Mouse (Mus musculus) thymus, postnatal 4 days (tissue): ENCODE results near the gene Gm7544.
"Not testable (repeated sequence)": the region's sequence is repeated elsewhere in the genome, so short reads cannot be mapped to it uniquely, and the experiment has no call there.

Experiments used
- DNase-seq: peaks from one replicate; pipeline ENCODE4 v3.0.0; 2021

Gene Gm7544

DNA sequence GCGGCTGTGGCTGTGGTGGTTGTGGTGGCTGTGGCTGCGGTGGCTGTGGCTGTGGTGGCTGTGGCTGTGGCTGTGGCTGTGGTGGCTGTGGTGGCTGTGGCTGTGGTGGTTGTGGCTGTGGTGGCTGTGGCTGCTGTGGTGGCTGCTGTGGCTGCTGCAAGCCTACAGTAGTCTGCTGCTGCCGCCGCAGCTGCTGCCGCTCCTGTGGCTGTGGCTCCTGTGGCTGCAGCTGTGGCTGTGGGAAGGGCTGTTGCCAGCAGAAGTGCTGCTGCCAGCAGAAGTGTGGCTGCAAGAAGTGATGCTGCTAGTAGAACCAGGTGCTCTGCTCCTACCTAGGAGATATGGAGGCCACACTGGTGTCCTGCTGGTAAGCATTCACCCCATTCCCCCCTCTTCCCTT is 42.4 kb downstream of the Gm7544 start:
- not testable (repeated sequence) for DNase-seq

DNA sequence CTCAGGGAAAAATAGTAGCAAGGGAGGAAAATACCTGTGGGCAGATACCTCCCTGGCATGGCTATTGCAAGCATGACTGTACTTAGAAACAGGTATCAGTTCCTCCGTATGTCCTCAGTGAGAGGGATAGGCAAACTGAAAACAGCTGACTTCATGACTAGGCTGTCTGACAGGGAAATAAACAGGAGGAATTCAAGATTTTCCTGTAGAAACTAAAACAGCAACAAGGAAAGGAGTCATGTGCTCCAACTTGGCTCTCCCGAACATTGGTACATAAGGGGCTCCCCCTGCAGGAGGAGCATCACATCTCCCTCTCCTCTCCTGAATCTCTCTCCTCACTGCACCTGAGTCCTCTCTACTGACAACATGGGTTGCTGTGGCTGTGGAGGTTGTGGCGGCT is 42.8 kb downstream of the Gm7544 start, which contains the start of gene A030005L19Rik:
A030005L19Rik (plus strand) TSS at position 301 of the 400 bp plus-strand sequence.
- DNase-seq: no peak

DNA sequence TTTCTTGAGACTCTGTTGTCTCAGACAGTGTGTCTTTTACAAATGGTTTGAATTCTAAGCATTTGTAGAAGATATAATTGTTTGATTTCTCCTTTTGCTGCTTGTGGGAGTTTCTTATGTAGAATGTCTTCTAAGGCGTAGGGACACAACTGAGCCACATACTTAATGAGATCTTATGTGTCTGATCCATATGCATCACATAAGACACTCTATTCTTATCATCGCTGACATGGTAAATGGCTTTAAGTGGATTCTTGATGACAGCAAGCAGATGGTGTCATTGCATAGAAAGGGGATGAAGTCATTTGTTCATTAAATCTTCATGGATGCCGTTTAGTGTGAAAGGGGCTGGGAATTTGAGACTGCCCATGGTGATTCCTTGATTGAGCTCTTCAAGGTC is 49.9 kb downstream of the Gm7544 start:
- no peak for DNase-seq
